In the genomic region with DNA sequence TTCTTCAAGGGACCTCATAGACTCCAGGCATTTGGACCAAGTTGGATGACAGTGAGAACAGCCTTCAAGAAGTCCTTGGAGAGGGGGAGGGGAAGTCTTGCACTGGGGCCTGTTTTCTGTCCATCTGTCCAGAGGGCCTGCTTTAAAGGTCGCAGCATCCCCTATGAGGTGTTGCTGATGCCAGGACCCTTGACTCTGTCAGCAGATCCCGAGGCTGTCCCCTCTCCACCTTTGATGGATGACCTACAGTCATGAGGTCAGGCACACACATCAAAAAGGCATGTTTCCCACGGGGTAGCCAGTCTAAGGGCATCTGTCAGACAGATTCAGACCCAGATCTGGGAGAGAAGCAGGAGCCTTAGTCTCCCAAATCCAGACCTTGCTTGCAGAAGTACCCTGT, we compare ENCODE assay signal across 19 mouse cellular contexts.
"Had no signal": no experiment of that assay in that cellular context is flagged by ENCODE, and none has a peak within 500 bp of the region (broad histone marks: within the 10 kb centered on the region; RNA-seq: fewer than 3 reads in every experiment).

No protein-coding gene starts in this region.

- H3K4me1 ChIP-seq: neural tube, embryonic 13.5 days; neural tube, embryonic 15.5 days had no signal

- DNase-seq: lung, adult 18-20 months; lung, embryonic 14.5 days; lung, postnatal 10 days; lung, postnatal 4 days; midbrain, embryonic 14.5 days; retina, postnatal 1 day; right cerebral cortex, adult 18-20 months; right cerebral cortex, postnatal 25 days; right cerebral cortex, postnatal 4 days; spleen, adult 18-20 months; thymus, adult 18-20 months; thymus, postnatal 14 days; thymus, postnatal 36 days had no signal

- ATAC-seq: midbrain, embryonic 16.5 days had no signal

- H3K9ac ChIP-seq: lung, embryonic 14.5 days; midbrain, embryonic 12.5 days; neural tube, embryonic 13.5 days; neural tube, embryonic 15.5 days had no signal

- H3K36me3 ChIP-seq: midbrain, embryonic 10.5 days; midbrain, embryonic 12.5 days; neural tube, embryonic 13.5 days; neural tube, embryonic 15.5 days had no signal

- H3K4me3 ChIP-seq: midbrain, embryonic 10.5 days; midbrain, embryonic 12.5 days; myocyte; neural tube, embryonic 13.5 days; neural tube, embryonic 15.5 days had no signal

- H3K9me3 ChIP-seq: midbrain, embryonic 10.5 days; neural tube, embryonic 13.5 days; neural tube, embryonic 15.5 days had no signal

- H3K27ac ChIP-seq: midbrain, embryonic 10.5 days; midbrain, embryonic 12.5 days; neural tube, embryonic 13.5 days; neural tube, embryonic 15.5 days had no signal

- H3K27me3 ChIP-seq: midbrain, embryonic 12.5 days; neural tube, embryonic 13.5 days; neural tube, embryonic 15.5 days had no signal

- H3K4me2 ChIP-seq: lung, embryonic 14.5 days; midbrain, embryonic 12.5 days; neural tube, embryonic 13.5 days; neural tube, embryonic 15.5 days had no signal
